Mouse (Mus musculus): ENCODE measurements around the gene Ranbp2. TPM values are rescaled to one million over a fixed set of nuclear protein-coding genes. Genes with fewer than 3 reads are reported as not detected.

The Ranbp2 gene
- 20.4 and 27.8 TPM in 2 replicates for polyA plus RNA-seq (2015; fragmentation: Nextera tagmentation; extraction: Ambion mirVana)

DNA sequence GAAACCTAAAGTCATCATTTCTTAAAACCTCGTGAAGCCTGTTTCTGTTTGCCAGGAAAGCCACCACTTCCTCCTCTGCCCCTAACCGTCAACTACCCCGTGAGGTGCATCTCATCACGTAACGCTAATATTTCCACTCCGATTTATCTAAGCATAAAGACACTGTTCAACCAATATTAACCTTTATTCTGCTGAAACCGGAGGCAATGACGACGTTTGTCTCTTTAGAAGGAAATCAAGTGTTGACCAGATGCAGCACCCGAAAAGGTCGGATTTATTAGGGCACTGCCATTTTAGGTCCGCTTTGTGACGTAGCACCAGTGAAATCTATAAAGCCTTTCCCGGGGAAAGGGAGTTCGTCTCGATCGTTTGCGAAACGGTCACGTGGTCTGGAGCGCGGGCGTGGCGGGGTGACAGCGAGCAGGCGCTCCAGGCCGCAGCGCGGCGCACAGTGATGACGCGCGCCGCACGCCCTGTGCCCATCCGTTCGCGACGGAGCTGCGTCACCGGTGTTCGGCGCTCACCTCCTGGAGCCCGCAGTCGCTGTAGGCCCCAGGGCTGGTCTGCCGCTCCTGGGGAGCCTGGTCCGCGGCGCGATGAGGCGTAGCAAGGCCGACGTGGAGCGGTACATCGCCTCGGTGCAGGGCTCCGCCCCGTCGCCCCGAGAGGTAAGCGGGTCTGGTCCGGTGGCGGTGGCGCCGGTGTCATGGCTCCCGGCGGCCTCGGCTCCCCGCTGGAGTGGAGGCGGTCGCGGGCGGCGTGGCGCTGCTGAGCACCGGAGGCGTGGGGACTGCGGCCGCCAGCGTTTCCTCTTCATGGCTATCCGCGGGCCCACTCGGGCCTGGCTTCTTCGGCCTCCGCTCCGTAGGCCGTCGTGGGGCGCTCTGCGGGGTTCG lies at the start of gene Ranbp2:
Gene Ranbp2, plus strand, starts transcription at position 537 of the 896 bp plus-strand sequence.
- peak; percentile 96 for DNase-seq
- H3K4me1 ChIP-seq (replicated peaks): peaks cover 39% of the 10 kb centered on the region
- H3K9ac ChIP-seq: peak within 1 kb of the TSS; percentile 95
- under 1% methylated on average over 88 of the region's 91 CpGs for WGBS (ENCODE audit: insufficient replicate concordance)
- ATAC-seq (ENCODE audit: low read depth): peak; percentile 94
- H3K27ac ChIP-seq: peak within 1 kb of the TSS; percentile 99
- H3K36me3 ChIP-seq: 0 out of 2 replicates have a peak, but pooled peaks cover 3% of the 10 kb centered on the region
- H3K4me3 ChIP-seq (replicated peaks): peak within 1 kb of the TSS; percentile 98
- H3K4me2 ChIP-seq: peak within 1 kb of the TSS; percentile 77
- H3K9me3 ChIP-seq (replicated peaks): no peaks in the 10 kb centered on the region
- no peaks in the 10 kb centered on the region for H3K27me3 ChIP-seq

DNA sequence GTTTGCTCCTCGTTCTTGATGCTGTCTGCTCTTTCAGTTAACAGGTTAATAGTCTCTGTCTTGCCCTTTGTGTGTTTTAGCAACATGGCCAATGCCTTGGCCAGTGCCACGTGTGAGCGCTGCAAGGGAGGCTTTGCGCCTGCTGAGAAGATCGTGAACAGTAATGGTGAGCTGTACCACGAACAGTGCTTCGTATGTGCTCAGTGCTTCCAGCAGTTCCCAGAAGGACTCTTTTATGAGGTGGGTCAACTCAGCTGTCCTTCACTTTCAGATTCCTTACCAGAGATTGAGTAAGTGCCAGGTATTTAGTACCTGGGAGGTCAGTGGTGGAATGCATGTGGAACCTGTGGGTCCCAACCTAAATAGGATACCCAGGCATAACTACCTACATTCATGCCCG lies 47.8 kb upstream of the Ranbp2 start:
- Histone ChIP-seq H3K4me2 (no peak overlapping the region), H3K4me3 (replicated peaks) (no peak overlapping the region), H3K9me3 (replicated peaks) (no peaks in the 10 kb centered on the region), H3K9ac (no peak overlapping the region), H3K4me1 (replicated peaks) (peaks cover 19% of the 10 kb centered on the region), H3K27me3 (no peaks in the 10 kb centered on the region), H3K27ac (no peak overlapping the region), H3K36me3 (peaks cover 50% of the 10 kb centered on the region)
- WGBS (ENCODE audit: insufficient replicate concordance): 89% methylated on average over 8 of the region's 8 CpGs
- ATAC-seq (ENCODE audit: low read depth) (no peak), DNase-seq (no peak)

DNA sequence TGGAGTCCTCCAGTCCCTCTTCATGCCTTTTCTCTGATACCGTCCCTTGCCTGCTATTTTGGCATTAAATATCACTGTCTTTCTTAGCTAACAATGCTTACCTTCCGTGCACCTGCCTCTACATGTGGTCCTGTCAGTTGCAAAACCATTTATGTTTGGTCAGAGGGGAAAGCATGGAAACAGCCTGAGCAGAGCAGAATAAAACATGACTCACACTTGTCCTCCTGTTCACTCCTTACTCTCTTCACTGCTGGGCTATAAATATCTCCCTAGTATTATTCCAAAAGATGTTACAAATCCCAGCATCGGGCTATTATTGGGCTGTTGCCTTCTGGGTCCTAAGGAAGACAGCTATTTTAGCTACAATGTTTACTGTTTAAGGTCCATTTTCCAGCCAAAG lies 44.9 kb upstream of the Ranbp2 start:
- Histone ChIP-seq H3K9ac (no peak overlapping the region), H3K27ac (no peak overlapping the region), H3K4me2 (no peak overlapping the region), H3K4me1 (replicated peaks) (peaks cover 33% of the 10 kb centered on the region), H3K4me3 (replicated peaks) (no peak overlapping the region), H3K9me3 (replicated peaks) (no peaks in the 10 kb centered on the region), H3K27me3 (no peaks in the 10 kb centered on the region), H3K36me3 (peaks cover 63% of the 10 kb centered on the region)
- WGBS (ENCODE audit: insufficient replicate concordance): 87% methylated on average over 3 of the region's 3 CpGs
- ATAC-seq (ENCODE audit: low read depth) (no peak), DNase-seq (no peak)

DNA sequence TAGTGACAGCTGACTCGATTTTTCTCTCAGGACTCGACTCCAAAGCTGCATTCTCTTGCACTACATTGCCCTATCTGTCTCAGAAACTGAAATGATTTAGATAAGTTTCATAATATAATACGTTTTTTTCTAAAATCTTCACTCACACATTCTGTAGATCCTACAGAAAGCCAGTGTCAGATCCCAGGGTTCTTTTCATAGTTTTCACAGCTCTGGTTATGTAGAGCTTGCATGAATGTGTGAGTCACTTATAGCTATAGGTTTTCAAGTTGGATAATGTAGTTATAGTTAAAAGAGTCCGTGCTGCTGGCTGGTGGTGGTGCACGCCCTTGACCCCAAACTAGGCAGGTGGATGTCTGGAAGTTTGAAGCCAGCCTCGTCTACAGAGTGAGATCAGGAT lies 42.1 kb upstream of the Ranbp2 start:
- Histone ChIP-seq H3K36me3 (peaks cover 82% of the 10 kb centered on the region), H3K4me3 (replicated peaks) (no peak overlapping the region), H3K9me3 (replicated peaks) (no peaks in the 10 kb centered on the region), H3K27me3 (no peaks in the 10 kb centered on the region), H3K4me2 (0 out of 2 replicates have a peak overlapping the region, but pooled peaks have one; percentile 1), H3K27ac (peak overlapping the region; percentile 72), H3K4me1 (replicated peaks) (peaks cover 42% of the 10 kb centered on the region), H3K9ac (no peak overlapping the region)
- 71% methylated on average over 6 of the region's 6 CpGs for WGBS (ENCODE audit: insufficient replicate concordance)
- ATAC-seq (ENCODE audit: low read depth) (no peak), DNase-seq (no peak)

DNA sequence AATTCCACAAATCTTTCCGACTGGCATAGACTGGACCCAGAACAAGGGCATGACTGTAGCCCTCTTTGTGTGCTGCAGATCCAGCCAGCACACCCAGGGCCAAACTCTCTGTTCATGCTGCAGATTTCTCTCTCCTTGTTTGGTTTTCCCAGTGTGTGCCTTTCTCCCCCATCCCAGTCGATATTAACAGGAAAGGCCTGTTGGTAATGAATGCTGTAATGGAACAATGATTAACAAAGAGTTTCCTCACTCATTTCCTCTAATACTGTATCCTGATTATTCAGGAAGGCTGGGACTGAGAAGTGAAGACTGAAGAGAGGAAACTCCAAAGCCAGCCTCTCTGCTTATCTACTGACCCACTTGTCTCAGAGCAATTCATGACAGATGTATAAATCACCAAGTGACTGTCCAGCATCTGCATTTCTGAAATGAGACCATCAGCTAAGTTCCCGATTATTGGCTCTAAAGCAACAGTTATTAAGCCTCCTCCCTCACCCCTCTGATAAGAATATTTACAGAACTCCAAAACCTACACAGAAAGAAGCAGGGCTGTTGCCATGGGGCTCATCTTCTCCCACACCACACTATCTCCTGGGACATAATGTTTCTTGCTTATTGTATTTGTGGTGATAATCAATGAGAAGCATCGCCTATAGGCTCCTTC lies 41.3 kb upstream of the Ranbp2 start:
- no peak overlapping the region for H3K9ac ChIP-seq
- peak; percentile 61 for ATAC-seq (ENCODE audit: low read depth)
- peak overlapping the region; percentile 72 for H3K27ac ChIP-seq
- no peak overlapping the region for H3K4me3 ChIP-seq (replicated peaks)
- 26% methylated on average over 4 of the region's 4 CpGs for WGBS (ENCODE audit: insufficient replicate concordance)
- peaks cover 86% of the 10 kb centered on the region for H3K36me3 ChIP-seq
- no peaks in the 10 kb centered on the region for H3K27me3 ChIP-seq
- DNase-seq: no peak
- H3K4me1 ChIP-seq (replicated peaks): peaks cover 46% of the 10 kb centered on the region
- no peaks in the 10 kb centered on the region for H3K9me3 ChIP-seq (replicated peaks)
- H3K4me2 ChIP-seq: 0 out of 2 replicates have a peak overlapping the region, but pooled peaks have one; percentile 1

DNA sequence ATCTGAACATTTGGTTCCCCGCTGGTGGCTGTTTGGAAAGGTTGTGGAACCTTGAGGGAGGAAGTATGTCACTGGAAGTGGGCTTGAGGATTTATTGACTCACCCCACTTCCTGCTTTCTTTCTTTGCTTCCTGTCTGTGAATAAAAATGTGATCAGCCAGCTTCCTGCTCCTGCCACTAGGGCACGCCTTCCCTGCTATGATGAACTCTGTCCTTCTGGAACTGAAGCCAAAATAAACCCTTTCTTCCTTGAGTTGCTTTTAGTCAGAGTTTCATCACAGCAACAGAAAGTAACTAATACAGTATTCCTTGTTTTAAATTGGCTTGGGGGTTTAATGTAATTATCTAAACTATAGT lies 40.8 kb upstream of the Ranbp2 start:
- DNase-seq (no peak), ATAC-seq (ENCODE audit: low read depth) (no peak)
- no peak overlapping the region for H3K9ac ChIP-seq
- H3K4me2 ChIP-seq: no peak overlapping the region
- H3K27ac ChIP-seq: peak overlapping the region; percentile 72
- peaks cover 89% of the 10 kb centered on the region for H3K36me3 ChIP-seq
- 45% methylated on average over 2 of the region's 2 CpGs for WGBS (ENCODE audit: insufficient replicate concordance)
- H3K9me3 ChIP-seq (replicated peaks): no peaks in the 10 kb centered on the region
- H3K4me1 ChIP-seq (replicated peaks): peaks cover 49% of the 10 kb centered on the region
- no peak overlapping the region for H3K4me3 ChIP-seq (replicated peaks)
- no peaks in the 10 kb centered on the region for H3K27me3 ChIP-seq

DNA sequence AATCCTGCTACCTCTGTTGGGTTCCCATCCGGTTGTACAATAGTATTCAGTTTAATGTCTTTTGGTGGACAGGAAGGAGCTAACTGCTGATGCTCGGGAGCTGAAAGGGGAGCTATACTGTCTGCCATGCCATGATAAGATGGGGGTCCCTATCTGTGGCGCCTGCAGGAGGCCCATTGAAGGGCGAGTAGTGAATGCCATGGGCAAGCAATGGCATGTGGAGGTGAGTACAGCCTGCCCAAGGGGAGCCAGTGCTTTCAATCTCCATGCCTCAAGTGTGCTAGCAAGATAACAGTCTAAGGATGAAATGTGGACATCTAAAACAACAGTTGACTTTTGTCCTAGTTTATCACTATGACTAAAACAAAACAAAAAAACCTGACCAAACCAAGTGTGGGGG lies 34.4 kb upstream of the Ranbp2 start:
- H3K36me3 ChIP-seq: peaks cover 94% of the 10 kb centered on the region
- H3K4me2 ChIP-seq: peak overlapping the region; percentile 42
- peak; percentile 82 for DNase-seq
- H3K4me3 ChIP-seq (replicated peaks): no peak overlapping the region
- peak; percentile 98 for ATAC-seq (ENCODE audit: low read depth)
- H3K27ac ChIP-seq: peak overlapping the region; percentile 87
- WGBS (ENCODE audit: insufficient replicate concordance): 20% methylated on average over 4 of the region's 4 CpGs
- no peaks in the 10 kb centered on the region for H3K9me3 ChIP-seq (replicated peaks)
- 0 out of 2 replicates have a peak overlapping the region, but pooled peaks have one; percentile 5 for H3K9ac ChIP-seq
- H3K27me3 ChIP-seq: no peaks in the 10 kb centered on the region
- peaks cover 46% of the 10 kb centered on the region for H3K4me1 ChIP-seq (replicated peaks)

DNA sequence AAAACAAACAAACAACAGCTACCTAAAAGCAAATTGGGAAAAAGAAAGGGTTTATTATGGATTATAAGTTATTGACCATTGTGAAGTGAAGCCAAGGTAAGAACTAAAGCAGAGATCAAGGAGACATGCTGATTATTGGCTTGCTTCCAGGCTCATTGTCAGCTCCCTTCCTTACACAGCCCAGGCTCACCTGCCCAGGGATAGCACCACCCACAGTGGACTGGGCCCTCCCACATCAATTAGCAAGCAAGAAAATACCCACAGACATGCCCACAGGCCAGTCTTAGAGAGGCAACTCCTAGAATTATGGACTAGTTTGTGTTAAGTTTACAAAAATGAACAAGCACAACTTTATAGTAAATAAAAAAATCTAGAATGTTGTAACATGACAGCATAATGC lies 33.9 kb upstream of the Ranbp2 start:
- H3K9ac ChIP-seq: 0 out of 2 replicates have a peak overlapping the region, but pooled peaks have one; percentile 5
- DNase-seq: no peak
- no peak overlapping the region for H3K4me3 ChIP-seq (replicated peaks)
- H3K4me2 ChIP-seq: peak overlapping the region; percentile 42; the same call in 1 of the 2 replicates
- peaks cover 40% of the 10 kb centered on the region for H3K4me1 ChIP-seq (replicated peaks)
- H3K36me3 ChIP-seq: peaks cover 95% of the 10 kb centered on the region
- peak; percentile 63 for ATAC-seq (ENCODE audit: low read depth)
- H3K9me3 ChIP-seq (replicated peaks): no peaks in the 10 kb centered on the region
- H3K27ac ChIP-seq: peak overlapping the region; percentile 87
- no peaks in the 10 kb centered on the region for H3K27me3 ChIP-seq

DNA sequence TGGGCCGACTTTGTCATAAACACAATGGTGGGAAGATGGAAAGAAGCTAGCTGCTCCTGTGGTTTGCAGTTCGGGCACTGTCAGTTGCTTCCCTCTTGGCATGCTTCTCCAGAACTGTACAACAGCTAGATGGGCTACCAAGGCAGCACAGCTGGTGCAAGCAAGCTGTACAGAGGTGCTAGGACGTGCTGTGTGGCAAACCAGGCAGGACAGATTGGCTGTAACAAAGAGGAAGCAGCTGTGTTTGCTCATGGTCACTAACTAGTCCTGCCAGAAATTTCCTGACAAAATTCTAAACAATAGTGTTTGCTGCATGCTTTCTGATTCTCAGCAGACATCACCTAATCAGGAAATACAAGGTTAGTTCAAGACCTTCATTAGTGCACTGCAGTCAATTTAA lies 30.0 kb upstream of the Ranbp2 start:
- peaks cover 21% of the 10 kb centered on the region for H3K4me1 ChIP-seq (replicated peaks)
- H3K4me3 ChIP-seq (replicated peaks): no peak overlapping the region
- DNase-seq: no peak
- WGBS (ENCODE audit: insufficient replicate concordance): 74% methylated on average over 3 of the region's 3 CpGs
- H3K27ac ChIP-seq: no peak overlapping the region
- no peaks in the 10 kb centered on the region for H3K9me3 ChIP-seq (replicated peaks)
- H3K9ac ChIP-seq: no peak overlapping the region
- ATAC-seq (ENCODE audit: low read depth): no peak
- H3K27me3 ChIP-seq: no peaks in the 10 kb centered on the region
- H3K4me2 ChIP-seq: no peak overlapping the region
- H3K36me3 ChIP-seq: peaks cover 78% of the 10 kb centered on the region

DNA sequence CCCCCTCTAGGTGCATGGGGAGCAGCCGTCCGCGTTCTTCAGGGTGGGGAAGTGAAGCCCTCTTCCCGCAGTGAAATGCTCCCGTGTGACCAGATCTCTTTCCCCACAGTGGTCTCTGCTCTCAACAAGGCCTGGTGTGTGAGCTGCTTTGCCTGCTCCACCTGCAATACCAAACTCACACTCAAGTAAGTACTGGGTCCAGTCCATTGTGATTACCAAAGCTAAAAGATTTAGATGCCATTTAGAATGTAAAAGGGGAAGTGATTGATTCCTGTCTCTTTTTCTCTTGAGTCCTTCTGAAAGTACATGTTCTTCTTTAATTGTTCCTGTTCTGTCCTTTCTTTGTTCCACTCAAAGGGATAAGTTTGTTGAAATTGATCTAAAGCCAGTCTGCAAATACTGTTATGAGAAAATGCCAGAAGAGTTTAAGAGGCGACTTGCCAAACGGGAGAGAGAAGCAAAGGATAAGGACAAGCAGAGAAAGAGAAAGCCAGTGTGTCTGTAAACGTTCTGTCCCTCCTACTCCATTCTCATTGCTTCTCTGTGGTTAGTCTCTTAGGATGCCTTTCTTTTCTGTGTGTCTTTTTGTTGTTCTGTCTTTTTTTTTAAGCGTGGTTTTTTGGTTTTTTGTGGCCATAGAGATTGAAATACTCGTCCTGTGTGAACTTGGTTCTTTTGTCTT lies 28.3 kb upstream of the Ranbp2 start:
- Histone ChIP-seq H3K36me3 (peaks cover 74% of the 10 kb centered on the region), H3K4me3 (replicated peaks) (no peak overlapping the region), H3K27me3 (no peaks in the 10 kb centered on the region), H3K4me1 (replicated peaks) (peaks cover 4% of the 10 kb centered on the region), H3K4me2 (no peak overlapping the region), H3K9ac (no peak overlapping the region), H3K27ac (no peak overlapping the region), H3K9me3 (replicated peaks) (no peaks in the 10 kb centered on the region)
- DNase-seq (no peak), ATAC-seq (ENCODE audit: low read depth) (no peak)
- 77% methylated on average over 10 of the region's 10 CpGs for WGBS (ENCODE audit: insufficient replicate concordance)

DNA sequence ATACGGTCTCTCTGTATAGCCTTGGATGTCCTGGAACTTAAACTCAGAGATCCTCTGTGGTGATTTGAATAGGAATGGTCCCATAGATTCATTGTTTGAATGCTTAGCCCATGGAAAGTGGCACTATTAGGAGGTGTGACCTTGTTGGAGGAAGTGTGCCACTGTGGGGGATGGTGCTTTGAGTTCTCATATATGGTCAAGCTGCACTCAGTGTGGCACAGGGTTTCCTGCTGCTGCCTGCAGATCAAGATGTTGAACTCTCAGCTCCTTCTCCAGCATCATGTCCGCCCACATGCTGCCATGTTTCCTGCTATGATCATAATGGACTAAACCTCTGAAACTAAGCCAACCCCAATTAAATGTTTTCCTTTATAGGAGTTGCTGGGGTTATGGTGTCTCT lies 18.8 kb upstream of the Ranbp2 start:
- ATAC-seq (ENCODE audit: low read depth) (no peak), DNase-seq (no peak)
- 80% methylated on average over 2 of the region's 2 CpGs for WGBS (ENCODE audit: insufficient replicate concordance)
- Histone ChIP-seq H3K4me2 (no peak overlapping the region), H3K27me3 (no peaks in the 10 kb centered on the region), H3K36me3 (peaks cover 20% of the 10 kb centered on the region), H3K9me3 (replicated peaks) (no peaks in the 10 kb centered on the region), H3K9ac (no peak overlapping the region), H3K4me3 (replicated peaks) (no peak overlapping the region), H3K4me1 (replicated peaks) (no peaks in the 10 kb centered on the region), H3K27ac (no peak overlapping the region)
